Mouse (Mus musculus) heart, adult 2 months (tissue): Measurements from ENCODE around the gene Elp4. TPM values are rescaled to one million over a fixed set of nuclear protein-coding genes. Genes with fewer than 3 reads are reported as not detected.

ENCODE experiments used
- DNase-seq, 2 experiments: peaks; one replicate each; pipeline ENCODE4 v3.0.0; 2021
- H3K27ac ChIP-seq: fragments of 200-600 bp; 2 replicates; pipeline ENCODE4 v1.8.1; 2022
- H3K27me3 ChIP-seq: fragments of 200-500 bp; 2 replicates; pipeline ENCODE4 v1.6.1; 2012; ENCODE audit warnings: mild to moderate bottlenecking, low read length, inconsistent platforms, mixed read lengths; ENCODE audit not compliant: control insufficient read depth, insufficient read depth
- H3K36me3 ChIP-seq: fragments of 200-500 bp; 2 replicates; pipeline ENCODE4 v1.6.1; 2012; ENCODE audit warnings: low read length, inconsistent platforms; ENCODE audit not compliant: control insufficient read depth, insufficient read depth
- H3K4me1 ChIP-seq: fragments of 200-500 bp; 2 replicates; pipeline ENCODE4 v1.6.1; 2011; ENCODE audit warnings: low read length; ENCODE audit not compliant: control insufficient read depth, insufficient read depth
- H3K4me3 ChIP-seq: fragments of 200-600 bp; 2 replicates; pipeline ENCODE4 v1.8.1; 2022
- H3K79me2 ChIP-seq: fragments of 200-500 bp; replicated peaks from 2 replicates; pipeline ENCODE4 v1.6.1; 2012; ENCODE audit warnings: mild to moderate bottlenecking, inconsistent platforms, low read length, moderate library complexity, mixed read lengths; ENCODE audit not compliant: control insufficient read depth, insufficient read depth
- H3K9ac ChIP-seq: fragments of 200-500 bp; 2 replicates; pipeline ENCODE4 v1.6.1; 2012; ENCODE audit warnings: low read depth, mild to moderate bottlenecking, control low read depth, inconsistent platforms, low read length, mixed read lengths
- CTCF ChIP-seq: fragments of 200-600 bp; IDR thresholded peaks from 2 replicates; pipeline ENCODE4 v1.8.1; 2022; ENCODE audit warnings: antibody characterized with exemption, mild to moderate bottlenecking, moderate library complexity
- EP300 ChIP-seq: fragments of 200-500 bp; IDR thresholded peaks from 2 replicates; pipeline ENCODE4 v1.6.1; 2011; ENCODE audit warnings: low read depth, low read length, control low read depth; ENCODE audit not compliant: insufficient read depth
- POLR2A ChIP-seq: fragments of 200-500 bp; IDR thresholded peaks from 2 replicates; pipeline ENCODE4 v1.6.1; 2011; ENCODE audit warnings: mild to moderate bottlenecking, low read depth, low read length, control low read depth; ENCODE audit not compliant: insufficient read depth
- WGBS: fragments of 180-500 bp; shearing (Covaris S2); methylation state at CpG from one replicate; pipeline ENCODE4 v1.1.7; 2018; 5-methylcytosine and 5-hydroxymethylcytosine counted together
- intact Hi-C: fragments of 180-260 bp; cut with DNase I; formaldehyde crosslinking; loops from one replicate; pipeline ENCODE4 v1.15.1; 2025
- polyA plus RNA-seq: library from polyadenylated mRNA; depleted of rRNA; stranded (reverse); fragments of >200 nt; gene quantifications from 2 replicates; pipeline ENCODE4 v1.2.3, GENCODE M21; 2012
- total RNA-seq, 2 experiments: library from RNA; stranded (reverse); gene quantifications; 2 replicates each; pipeline ENCODE4 v1.2.3; 2021

Gene Elp4
- total and polyA plus RNA-seq, 3 experiments: 2.1 to 12.3 (median 11.2) TPM

DNA sequence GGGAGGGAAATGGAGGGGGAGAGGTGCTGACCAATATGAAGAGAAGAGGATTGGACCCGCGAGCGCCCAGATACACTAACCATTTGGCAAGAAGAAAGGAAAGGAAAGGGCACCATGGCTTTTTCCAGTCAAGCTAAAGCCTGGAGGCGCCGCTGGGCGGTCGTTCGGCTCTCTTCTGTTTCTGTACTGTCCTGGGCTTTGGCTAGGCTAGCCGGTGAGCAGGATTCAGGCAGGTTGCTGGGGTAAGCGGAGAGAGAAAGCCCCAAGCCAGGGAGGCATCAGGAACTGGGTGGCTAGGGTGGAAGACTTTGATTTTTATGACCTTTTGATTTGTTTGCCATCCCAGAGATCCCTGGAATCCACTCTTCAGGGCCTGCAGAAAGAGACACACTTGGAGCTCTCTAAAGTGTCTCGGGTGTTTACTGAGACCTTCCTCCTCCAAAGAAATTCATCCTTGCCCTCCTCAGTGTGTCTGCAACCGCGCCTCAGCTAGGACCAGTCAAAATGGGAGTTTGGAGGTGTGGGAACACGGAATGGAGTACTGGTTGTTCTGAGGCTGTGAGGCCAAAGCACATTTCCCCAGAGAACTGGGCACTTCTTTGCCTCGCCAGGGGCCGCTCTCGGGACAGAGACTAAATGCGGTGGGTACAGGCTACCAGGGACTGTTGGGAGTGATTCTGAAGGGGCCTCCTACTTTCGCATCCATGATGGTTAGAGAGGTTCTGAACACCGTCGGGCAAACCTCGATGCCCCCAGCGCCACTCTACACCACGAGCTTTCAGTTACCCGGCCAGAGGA is 232.4 kb downstream of the Elp4 start:
- peaks cover 50% of the 10 kb centered on the region for H3K27me3 ChIP-seq
- H3K79me2 ChIP-seq: no peaks in the 10 kb centered on the region
- TF ChIP-seq POLR2A (no peak), CTCF (no peak), EP300 (no peak)
- no peak overlapping the region for H3K27ac ChIP-seq
- intact Hi-C loops: no loop called here
- 6% methylated on average over 25 of the region's 25 CpGs for WGBS
- peaks cover 2% of the 10 kb centered on the region for H3K4me1 ChIP-seq
- no peaks in the 10 kb centered on the region for H3K36me3 ChIP-seq
- H3K4me3 ChIP-seq: no peak overlapping the region
- DNase-seq: peak in 1 of 2 experiments; percentile 20
- H3K9ac ChIP-seq: no peak overlapping the region

DNA sequence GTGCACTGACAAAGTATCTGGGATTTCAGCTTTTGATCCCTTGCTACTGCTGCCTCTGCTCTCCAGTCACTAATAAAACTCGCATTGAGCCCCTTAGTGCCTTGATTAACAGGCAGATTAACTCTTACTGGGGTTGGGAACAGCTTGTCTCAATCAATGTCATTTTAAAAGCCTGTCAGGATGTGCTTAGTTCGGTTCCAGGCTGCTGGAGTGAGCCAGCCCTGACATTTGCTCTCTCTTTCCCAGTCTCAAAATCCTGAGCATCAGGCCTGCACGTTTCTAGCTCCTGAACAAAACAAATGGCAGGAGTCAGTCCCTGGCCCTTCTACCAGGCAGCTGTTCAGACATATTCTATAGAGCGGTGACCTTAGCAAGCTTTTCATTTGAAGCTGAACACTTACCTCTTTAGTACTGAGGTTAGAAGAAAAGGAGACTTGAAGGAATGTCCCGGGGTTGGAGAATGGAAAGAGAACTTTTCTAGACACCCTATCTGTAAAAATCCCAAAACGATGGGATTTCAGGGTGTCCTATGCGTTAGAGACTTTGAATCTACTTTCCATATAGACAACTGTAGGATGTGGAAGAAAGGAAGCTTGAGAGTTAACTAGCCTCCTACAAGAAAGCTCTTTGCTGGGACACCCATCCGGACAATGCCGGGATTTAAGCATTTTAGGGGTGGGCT is 233.1 kb downstream of the Elp4 start:
- Histone ChIP-seq H3K36me3 (no peaks in the 10 kb centered on the region), H3K4me1 (peaks cover 2% of the 10 kb centered on the region), H3K27ac (no peak overlapping the region), H3K79me2 (no peaks in the 10 kb centered on the region), H3K4me3 (no peak overlapping the region), H3K9ac (no peak overlapping the region), H3K27me3 (peaks cover 50% of the 10 kb centered on the region)
- 9% methylated on average over 9 of the region's 9 CpGs for WGBS
- intact Hi-C loops: no loop called here
- TF ChIP-seq CTCF: no peak
- no peak for DNase-seq

DNA sequence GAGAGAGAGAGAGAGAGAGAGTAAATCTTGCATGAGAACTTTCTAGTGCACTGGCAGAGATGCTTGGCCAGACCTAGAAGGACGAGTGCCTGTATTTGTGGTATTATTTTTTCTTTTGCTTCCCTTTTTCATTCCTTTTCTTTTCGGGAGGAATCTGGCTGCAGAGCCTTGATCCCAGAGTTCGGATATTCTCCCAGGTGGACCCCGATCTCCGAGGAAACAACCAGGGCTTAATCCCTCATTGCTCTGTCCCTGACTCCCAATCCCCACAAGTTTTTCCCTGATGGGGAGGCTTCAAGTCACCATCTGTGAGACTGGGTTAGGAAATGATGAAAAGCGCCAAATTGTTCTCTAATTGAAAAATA is 233.7 kb downstream of the Elp4 start:
- WGBS: 3% methylated on average over 6 of the region's 6 CpGs
- intact Hi-C loops: no loop called here

DNA sequence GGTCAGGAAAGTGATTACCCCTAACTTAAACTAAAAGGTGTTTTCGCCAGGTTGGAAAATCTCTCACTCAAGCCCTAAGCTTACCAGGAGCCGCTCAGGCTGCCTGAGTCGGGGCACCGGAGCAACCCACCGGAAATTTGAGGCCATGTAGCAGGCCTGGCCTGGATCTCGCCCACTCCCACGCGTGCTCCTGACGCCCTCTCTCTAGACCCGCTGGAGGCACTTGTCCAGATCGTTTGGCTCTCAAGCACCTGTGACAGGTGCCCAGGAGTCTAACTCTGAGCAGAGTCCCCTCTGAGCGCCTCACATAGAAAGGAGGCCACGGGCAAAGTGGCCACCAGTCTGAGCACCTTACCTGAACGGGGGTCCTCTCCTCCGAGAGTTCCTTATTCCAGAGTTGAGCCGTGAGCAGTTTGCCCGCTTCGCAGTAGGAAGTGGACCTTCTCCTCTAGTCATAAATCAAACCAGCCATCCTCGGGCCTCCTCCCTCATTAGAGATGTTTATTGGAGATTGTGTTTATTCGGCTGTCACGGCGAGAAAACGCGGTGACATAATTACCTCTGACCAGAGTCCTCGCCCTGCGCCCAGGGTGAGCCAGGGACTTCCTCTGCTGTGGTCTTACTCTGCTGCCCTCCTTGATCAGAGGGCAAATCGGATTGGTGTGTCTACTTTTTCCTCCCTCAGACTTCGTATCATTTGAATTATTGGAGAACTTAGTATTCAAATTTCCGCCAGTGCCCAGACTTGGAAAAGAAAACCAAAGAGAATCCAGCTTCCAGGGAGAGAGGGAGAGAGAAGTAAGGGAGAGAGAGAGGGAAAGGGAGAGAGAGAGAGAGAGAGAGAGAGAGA is 234.3 kb downstream of the Elp4 start:
- 4% methylated on average over 29 of the region's 29 CpGs for WGBS
- Histone ChIP-seq H3K27ac (no peak overlapping the region), H3K4me1 (peaks cover 2% of the 10 kb centered on the region), H3K9ac (no peak overlapping the region), H3K27me3 (peaks cover 44% of the 10 kb centered on the region), H3K79me2 (no peaks in the 10 kb centered on the region), H3K4me3 (no peak overlapping the region), H3K36me3 (no peaks in the 10 kb centered on the region)
- no peak for TF ChIP-seq POLR2A
- no peak for TF ChIP-seq CTCF
- TF ChIP-seq EP300: no peak
- intact Hi-C loops: no loop called here
- DNase-seq: no peak

More for the DNA sequence above, 233.7 kb downstream of the Elp4 start:
- Histone ChIP-seq H3K27ac (no peak overlapping the region), H3K79me2 (no peaks in the 10 kb centered on the region), H3K27me3 (peaks cover 48% of the 10 kb centered on the region), H3K4me1 (peaks cover 2% of the 10 kb centered on the region), H3K9ac (no peak overlapping the region), H3K4me3 (no peak overlapping the region), H3K36me3 (no peaks in the 10 kb centered on the region)
- DNase-seq: peak in 1 of 2 experiments; percentile 10
- TF ChIP-seq CTCF: no peak

DNA sequence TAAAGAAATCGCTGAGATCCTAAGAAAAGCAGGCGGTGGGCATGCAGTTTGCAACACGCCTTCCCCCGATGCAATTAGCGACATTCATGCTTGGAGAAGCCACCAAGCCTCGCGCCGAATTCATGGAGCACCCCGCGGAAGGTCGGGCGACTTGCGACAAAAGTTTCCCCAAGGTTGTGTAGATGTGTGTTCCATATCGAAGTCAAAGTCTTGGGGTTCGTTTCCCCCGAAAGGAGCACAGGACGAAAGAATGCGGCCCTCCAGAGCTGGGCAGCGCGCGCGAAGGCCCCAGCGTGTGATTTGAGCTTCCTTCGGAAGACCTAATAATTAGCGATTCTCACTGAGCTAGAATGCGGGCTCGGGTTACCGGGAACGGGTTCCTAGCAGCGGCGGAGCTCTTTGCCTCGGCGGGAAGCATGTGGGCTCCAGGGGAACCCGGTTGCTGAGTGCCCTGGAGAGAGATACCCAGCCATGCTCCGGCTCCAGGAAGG is 234.9 kb downstream of the Elp4 start:
- intact Hi-C loops: no loop called here
- WGBS: 2% methylated on average over 35 of the region's 35 CpGs
- Histone ChIP-seq H3K36me3 (no peaks in the 10 kb centered on the region), H3K79me2 (no peaks in the 10 kb centered on the region), H3K27ac (no peak overlapping the region), H3K4me1 (no peaks in the 10 kb centered on the region; the same call in 1 of the 2 replicates), H3K9ac (no peak overlapping the region), H3K4me3 (no peak overlapping the region), H3K27me3 (peaks cover 39% of the 10 kb centered on the region)
- DNase-seq: peak in 1 of 2 experiments; percentile 21
- no peak for TF ChIP-seq POLR2A
- no peak for TF ChIP-seq CTCF
- TF ChIP-seq EP300: no peak
